Mouse (Mus musculus) lung, postnatal 0 days (tissue): ENCODE results near the gene Sumo3.
A peak's percentile ranks its signal among the peaks of the same experiment; 100 is the strongest.

Source experiments
- CTCF ChIP-seq: IDR thresholded peaks from 2 replicates; pipeline ENCODE4 v1.5.1; 2016; ENCODE audit warnings: antibody characterized with exemption, mild to moderate bottlenecking
- EP300 ChIP-seq: IDR thresholded peaks from 2 replicates; pipeline ENCODE4 v1.6.1; 2016; ENCODE audit warnings: antibody characterized with exemption, mild to moderate bottlenecking, control low read depth

GRCm38 (mm10) chr10:77572225-77572624 is 33.7 kb upstream of the Sumo3 start:
- TF ChIP-seq CTCF = peak; percentile 64
- no peak for TF ChIP-seq EP300
